Mouse (Mus musculus) C2C12 (cell line): ENCODE measurements around the gene Mycbpap.

ENCODE experiments used
- CTCF ChIP-seq: IDR thresholded peaks from one replicate; pipeline ENCODE4 v1.5.1; 2011; ENCODE audit not compliant: control insufficient read depth, insufficient read depth, insufficient read length
- MYOD1 ChIP-seq: IDR thresholded peaks from one replicate; pipeline ENCODE4 v1.6.1; 2011; ENCODE audit warnings: low read depth; ENCODE audit not compliant: control insufficient read depth, insufficient read length
- USF1 ChIP-seq: IDR thresholded peaks from one replicate; pipeline ENCODE4 v1.6.1; 2011; ENCODE audit warnings: low read depth, mild to moderate bottlenecking, control low read depth, moderate library complexity

DNA sequence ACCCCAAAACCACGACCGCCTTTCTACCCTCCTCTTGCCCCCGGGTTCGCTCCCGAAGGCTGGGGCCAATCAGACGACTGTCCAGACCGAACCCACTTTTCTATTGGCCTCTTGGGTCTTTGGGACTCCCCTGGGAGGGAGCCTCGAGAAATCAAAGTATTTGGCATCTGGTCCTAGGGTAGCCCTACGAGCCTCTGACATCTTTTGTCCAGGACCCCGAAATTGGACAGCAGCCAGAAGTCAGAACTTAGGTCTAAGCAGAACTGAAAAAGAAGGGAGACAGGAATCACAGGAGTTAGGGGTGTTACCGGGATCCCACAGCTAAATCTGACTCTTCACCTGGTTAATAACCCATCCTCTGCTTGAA lies 47.0 kb downstream of the Mycbpap start:
- TF ChIP-seq USF1 (no peak), MYOD1 (no peak), CTCF (no peak)
